Mouse (Mus musculus): ENCODE results near the gene Tmem263.

Tmem263 gene

DNA sequence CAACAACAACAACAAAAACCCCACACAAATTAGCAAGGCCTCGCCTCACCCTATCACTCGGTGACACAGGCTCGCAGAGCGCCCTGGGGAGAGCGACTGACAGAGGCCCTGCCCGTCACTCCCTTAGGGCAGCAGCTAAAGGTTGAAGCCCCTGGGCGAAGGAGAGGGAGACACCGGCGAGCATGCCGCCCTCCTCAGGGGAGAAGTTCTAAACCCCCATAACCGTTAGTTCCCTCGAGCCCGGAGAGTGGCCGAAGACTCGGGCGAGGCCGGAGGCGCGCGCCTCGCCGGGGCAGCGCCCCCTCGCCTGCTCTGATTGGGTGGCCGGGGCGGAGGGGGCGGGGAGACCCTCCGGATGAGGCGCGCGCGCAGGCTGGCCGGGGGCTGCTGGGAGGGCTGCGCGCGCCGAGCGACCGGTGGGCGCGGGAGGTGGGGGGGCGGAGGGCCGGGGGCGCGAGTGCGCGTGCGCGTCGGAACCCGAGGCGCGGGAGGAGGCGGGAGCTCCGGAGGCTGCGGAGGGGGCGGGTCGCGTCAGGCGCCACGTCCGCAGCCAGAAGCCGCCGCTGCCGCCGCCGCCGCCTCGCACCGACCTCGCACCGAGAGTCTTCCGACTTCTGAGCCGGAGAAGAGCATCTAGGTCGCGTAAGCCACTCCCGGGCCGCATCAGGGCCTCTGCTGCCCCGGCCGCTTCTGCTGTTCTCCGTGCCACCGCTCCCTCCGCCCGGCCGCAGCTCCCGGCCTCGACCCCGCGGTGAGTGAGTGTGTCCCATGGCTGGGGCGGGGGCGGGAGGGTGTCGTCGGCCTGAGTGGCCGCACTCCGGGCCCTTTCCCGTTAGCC is at the start of gene Tmem263, which contains the start of gene Fhl4:
Tmem263 (plus strand) TSS at position 381 of the 838 bp plus-strand sequence.
Fhl4 (minus strand) TSS at position 249 of the 838 bp plus-strand sequence.
- peak; percentile 60 for DNase-seq (ENCODE audit: low spot score)

DNA sequence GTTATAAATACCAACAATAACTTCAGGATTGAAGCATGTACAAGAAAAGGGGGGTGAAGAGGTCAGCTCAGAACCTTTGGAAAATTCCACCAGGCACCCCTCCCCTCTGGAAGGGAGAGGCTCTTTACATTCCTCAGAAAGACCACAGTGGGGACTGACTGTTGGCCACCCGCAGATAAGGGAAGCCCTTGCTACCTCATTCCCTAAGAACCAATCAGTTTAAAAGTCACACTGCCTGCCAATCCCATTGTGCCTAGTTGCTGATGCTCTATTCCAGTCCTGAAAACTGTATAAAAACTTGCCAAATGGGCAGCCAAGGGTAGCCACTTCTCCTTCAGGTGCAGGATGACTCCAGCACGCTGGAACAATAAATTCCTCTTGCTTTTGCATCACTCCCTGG is 47.6 kb upstream of the Tmem263 start:
- no peak for DNase-seq (ENCODE audit: low spot score)

DNA sequence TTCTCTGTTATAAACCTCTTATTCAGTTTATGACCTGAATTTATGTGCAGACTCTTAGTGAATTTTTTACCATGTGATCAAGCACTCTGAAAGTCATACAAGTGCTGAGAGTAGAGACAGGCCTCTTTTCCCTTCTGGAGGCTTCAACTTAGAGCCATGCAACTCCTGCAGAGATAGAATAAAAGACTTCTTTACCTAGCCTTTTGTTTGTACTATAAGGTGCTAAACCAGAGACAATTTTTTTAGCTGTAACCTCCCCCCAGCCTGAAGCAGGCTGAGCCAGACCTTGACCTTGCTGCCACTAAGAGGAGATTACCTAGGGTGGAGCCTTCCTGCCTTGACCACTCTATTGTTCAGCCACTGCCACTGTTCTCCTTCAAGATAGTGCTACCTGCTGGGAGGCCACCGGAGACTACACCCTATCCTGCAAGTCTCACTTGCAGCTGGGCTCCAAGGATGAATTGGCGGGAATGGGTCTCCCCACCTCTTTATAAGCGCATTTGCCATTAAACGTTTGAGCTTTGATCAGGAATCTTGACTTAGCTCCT is 30.7 kb upstream of the Tmem263 start:
- DNase-seq (ENCODE audit: low spot score): no peak

DNA sequence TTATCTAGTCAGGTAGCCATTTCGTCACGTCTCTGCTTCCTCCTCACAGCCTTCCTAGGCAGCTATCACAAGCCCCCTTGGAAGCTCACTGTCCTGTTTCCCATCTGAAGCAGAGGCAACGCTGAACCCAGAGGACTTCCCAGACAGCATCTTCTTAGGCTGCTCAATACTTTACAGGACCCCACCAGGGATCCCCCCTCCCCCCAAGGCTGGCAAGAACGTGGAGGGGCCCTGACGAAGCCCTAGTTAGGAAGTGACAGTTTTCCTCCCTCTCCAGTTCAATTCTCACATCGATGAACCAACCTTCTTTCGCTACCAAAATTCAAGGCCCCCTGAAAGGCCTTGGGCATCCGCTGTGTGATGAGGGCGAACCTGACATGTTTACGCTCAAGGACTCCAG is 586 bp upstream of the Tmem263 start:
- no peak for DNase-seq (ENCODE audit: low spot score)

DNA sequence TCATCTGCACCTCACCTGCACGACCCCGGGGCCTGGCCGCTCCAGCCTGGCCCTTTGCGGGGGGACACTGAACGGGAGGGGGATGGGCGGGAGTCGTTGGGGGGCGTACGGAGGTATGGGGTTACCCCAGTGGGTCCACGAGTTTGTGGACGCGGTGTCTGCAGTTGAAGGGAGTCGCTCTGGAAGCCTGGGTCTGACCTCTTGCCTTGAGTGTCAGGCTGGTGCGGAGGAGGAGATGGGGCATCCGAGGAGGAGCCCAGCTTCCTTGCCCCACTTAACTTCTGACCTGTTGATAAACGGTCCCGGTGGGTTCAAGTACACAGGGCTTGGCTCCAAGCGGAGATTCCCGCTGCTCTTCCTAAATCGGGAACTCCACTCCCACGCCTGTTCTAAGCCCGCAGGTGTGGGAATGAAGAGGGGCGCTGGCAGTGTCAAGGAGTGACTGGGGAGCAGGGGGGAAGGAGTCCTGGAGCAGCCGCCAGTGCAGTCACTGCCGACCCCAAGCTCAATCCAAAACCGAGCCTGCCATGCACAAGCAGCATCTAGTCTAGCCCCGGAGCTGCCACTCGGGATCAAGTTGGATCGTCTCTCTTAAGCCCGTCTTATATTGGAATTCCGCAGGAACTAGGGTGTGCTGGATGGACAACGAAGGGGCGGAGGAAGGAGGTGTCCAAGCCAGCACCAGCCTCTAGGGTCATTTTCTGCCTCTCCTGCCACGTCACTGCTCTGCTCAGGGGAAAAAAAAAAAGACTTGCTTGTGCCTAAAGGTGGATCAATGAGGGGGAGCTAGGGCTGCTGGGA is 858 bp downstream of the Tmem263 start:
- peak; percentile 49 for DNase-seq (ENCODE audit: low spot score)

DNA sequence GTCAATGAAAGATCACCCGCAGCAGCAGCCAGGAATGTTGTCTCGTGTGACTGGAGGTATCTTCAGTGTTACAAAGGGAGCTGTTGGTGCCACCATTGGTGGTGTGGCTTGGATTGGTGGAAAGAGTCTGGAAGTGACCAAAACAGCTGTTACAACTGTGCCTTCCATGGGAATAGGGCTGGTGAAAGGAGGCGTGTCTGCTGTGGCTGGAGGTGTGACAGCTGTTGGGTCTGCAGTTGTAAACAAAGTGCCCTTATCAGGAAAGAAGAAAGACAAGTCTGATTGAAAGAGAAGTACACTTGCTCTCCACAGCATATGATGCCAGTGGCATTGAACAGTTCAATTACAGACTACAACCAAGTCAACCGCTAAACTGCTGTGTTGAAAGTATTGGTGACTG is 12.0 kb downstream of the Tmem263 start:
- no peak for DNase-seq (ENCODE audit: low spot score)

DNA sequence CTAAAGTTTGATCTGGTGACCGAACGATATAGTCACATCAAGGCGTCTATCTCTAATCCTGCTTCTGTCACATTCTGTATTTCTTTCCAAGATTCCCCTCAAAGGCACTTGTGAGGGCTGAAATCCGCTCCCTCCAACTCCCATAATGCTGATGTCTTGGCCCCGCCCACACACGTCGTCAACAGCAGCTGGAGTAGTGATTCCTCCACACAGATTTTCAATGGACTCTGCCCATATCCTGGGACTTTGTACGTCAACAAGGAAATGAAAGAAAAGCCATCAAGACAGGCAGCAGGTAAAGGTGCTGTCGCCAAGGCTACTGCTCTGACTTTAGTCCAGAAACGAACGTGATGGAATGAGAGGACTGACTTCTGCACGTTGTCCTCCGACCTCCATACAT is 22.8 kb downstream of the Tmem263 start:
- DNase-seq (ENCODE audit: low spot score): no peak

DNA sequence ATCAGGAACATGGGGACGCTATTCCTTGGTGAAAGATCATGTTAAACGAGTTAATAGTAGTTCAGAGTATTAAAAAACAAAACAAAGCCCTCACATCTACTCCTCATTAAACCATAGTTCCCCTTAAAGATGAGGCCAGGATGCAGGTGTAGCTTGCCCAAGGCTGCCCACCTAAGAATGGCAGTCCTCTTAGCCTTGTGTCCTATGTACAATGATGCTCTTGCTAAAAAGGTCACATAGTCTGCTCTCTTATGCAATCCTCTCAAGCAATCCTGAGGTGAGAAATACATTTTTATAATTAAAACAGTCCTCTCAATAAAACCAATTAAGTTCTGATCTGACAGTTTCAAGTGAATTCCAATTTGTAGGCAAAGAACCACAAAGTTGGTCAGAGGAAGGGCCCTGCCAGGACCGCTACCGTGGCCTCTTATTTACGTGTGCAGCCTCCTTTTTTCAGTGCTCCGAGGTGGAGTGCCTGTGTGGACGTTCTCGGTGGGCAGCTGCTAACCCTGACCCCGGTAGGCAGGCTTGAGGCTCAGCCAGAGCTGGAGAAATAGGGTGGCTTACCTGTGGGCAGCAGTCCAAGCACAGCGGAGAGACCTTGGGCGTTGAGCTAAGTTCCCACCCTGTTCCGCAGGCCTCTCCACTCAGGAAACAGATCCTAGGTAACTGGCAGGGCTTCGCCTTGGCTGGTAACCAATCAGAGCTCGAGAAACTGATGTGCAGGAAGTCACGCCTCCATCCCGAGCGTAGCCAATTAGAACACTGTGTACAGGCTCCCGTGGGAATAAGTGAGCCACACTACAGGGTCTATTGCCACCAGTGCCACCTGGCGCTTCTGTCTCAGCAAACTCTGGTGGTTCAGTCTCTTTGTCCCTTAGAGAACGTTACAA is 25.2 kb downstream of the Tmem263 start, which contains the start of gene Mterf2:
Mterf2 (minus strand) TSS at position 633 of the 893 bp plus-strand sequence.
- peak; percentile 99 for DNase-seq (ENCODE audit: low spot score)

DNA sequence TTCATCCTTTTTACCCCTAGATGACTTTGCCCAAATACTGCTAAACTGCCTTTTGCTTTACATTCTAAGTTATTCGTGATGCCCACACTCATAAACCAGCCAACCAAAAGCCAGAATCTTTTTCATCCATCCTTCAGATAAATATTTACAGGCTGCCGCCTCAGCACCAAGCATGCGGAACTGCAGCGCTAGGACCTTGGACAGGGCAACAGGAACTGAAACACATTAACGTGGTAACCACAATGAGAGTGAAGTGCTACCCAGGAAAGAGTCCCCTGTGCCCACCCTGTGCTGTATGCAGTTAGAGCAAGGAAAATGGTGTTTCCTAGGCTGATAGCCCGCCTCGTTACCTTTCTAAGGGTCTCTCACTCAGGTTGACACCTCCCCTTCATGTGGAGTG is 26.0 kb downstream of the Tmem263 start:
- DNase-seq (ENCODE audit: low spot score): no peak

DNA sequence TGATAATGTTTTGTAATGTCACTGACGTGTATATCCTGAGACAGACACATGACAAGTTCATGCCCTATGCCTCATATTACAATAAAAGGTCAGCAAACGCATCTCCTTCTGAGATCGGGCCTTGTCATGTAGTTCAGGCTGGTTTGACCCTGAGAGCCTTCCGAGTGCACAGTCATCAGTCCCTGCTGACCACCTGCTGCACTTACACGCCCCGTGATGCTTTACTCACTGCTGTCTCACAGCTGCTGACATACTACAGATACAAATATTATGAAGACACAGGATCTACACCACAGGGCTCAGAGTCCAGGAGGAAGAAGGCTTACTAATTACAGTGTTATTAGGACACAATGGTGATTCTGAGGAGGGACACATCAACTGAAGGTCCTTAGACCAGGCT is 34.1 kb downstream of the Tmem263 start:
- no peak for DNase-seq (ENCODE audit: low spot score)

DNA sequence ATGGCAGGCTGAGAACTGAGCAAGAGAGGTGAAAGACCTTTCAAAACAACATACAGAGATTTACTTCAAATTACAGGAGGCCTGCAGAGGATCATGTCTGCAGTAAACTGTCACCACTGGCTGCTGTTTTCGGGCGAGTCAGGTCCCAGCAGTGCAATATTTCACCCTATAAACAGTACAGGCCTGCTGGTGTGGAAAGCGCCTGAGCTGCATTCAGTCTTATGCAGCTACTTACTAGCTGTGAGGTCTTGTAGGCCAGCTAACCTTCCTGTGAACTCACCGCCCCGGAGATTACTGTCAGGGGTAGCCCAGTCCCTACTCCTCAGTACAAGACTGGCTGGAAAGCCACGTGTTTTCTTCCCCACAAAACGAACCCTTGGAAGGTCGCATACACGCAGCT is 39.0 kb downstream of the Tmem263 start:
- no peak for DNase-seq (ENCODE audit: low spot score)

DNA sequence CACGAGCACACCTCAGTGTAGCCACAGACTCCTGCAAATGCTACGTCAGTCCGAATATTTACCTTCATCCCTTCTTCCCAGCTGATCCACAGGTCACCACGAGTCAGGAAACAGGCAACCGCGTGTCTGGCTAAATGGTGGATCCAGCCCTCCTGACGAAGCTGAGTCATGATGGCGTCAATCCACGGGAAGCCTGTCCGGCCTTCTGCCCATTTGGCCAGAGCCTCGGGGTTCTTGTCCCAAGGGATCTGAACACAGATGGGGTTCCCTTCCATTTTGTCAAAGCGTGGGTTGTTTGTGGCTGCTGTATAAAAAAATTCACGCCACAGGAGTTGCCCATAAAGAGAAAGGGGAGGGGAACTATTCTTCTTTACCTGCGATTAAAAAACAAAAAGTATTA is 43.9 kb downstream of the Tmem263 start:
- no peak for DNase-seq (ENCODE audit: low spot score)

DNA sequence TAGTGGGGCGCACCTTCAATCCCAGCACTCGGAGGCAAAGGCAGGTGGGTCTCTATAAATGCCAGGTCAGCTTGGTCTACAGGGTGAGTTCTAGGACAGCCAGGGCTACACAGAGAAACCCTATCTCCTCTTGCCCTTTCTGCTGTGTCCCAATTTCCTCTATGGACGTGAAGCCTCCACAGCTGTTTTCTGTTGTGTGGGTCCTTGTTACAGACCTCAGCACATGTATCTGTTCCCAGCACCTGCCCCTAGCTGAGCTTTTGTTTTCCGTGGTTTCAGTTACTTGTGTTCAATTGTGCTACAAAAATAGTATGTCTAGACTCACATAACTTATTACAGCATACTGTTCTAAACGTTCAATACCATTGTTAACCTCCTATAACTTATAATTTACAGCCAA is 46.8 kb downstream of the Tmem263 start:
- DNase-seq (ENCODE audit: low spot score): no peak

DNA sequence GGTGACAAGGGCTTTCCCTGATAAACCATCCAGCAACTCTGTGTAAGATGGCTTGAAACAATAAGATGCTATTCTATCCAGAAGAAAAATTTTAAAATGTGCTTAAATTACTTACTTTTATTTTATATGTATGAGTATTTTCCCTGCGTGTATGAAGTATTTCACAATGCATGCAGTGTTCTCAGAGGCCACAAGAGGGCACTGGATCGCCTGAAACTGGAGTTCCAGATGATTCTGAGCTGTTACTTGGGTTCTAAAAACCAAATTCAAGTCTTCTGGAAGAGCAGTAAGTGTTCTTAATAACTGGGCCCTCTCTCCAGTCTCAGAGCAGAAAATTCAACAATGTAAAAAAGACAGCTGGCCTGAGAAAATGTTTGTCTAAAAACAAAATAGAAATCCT is 51.8 kb downstream of the Tmem263 start:
- DNase-seq (ENCODE audit: low spot score): peak; percentile 77

DNA sequence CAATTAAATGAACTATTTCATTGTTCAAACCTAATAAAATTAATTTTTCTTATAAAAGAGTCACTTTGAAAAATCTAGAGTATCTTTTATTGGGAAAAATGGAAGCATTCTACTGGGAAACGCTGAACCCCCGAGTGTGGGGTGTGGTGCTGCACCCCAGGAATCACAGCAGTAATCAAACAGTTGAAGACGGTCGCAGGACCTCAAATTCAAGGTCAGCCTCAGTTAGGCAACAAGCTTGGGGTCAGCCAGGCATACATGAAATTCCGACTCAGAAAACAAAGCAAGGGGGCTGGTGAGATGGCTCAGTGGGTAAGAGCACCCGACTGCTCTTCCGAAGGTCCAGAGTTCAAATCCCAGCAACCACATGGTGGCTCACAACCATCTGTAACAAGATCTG is 55.0 kb downstream of the Tmem263 start:
- no peak for DNase-seq (ENCODE audit: low spot score)

DNA sequence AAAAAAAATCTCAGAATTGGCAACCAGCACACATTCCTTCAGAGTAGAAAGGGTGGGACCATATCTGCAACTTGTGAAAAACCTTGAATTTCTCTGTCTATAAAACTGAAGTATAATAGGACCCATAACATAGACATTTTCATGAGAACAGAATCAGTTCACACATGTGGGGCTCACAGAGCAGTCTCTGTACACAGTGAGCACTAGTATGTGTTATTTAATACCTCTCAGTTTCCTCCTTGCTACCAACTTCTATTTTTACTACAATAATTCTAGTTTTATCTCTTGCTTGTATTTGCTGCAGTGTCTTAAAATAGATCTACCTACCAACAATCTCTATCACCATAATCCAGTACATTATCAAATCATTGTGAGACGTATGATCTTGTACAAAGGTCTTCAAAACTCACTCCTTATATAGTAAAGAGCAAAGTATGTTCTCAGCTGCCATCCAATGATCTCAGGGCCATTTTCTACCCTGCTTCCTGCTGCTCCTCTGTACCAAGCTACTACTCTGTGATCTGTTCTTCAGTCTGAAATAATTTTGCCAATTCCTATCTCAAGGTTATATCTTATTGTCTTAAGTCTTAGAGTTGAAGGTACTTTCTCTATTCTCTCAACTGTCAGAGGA is 57.7 kb downstream of the Tmem263 start:
- DNase-seq (ENCODE audit: low spot score): no peak

DNA sequence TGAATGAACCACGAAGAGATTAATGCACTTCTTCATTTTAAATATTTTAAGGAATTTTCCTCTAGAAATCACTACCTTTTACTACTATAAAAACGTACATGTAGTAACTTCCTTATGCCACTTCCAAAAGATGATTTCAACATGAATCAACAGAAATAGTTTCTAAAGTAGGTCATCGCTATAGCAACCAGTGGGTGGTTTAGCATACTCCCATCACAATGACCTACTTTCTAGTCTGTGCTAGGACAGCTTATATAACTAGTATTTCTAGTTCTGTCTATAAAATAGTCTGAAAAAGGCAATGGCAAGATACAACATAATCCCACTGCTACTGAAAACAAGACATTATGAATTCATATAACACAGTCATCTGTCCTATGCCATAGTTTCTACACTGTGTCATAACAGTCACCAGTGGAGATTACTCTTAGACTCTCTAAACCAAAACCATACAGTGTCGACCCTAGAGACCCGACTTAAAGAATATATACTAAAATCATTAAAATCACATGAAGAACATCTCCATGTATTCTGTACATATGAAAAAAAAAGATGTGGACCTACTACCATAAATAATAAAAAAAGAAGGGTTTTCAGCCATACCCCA is 59.4 kb downstream of the Tmem263 start:
- peak; percentile 46 for DNase-seq (ENCODE audit: low spot score)

DNA sequence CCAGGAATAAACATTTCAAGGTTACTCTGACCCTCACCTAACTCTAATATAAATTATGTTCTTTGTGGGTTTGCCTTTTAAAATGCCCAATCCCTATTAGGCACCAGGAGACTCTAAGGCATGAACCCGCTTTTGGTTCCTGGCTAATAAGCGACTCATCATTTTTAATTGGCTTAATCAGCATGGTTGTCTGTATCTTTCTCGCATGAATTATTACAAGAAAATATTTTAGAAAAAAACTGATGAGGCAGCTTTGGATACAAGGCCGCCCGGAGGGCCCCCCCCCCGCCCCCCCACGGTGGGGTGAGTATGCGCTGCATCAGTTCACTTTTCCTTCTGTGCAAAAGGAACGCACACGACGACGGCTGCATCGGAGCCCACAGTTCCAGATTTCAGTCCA is 62.4 kb downstream of the Tmem263 start:
- DNase-seq (ENCODE audit: low spot score): no peak

DNA sequence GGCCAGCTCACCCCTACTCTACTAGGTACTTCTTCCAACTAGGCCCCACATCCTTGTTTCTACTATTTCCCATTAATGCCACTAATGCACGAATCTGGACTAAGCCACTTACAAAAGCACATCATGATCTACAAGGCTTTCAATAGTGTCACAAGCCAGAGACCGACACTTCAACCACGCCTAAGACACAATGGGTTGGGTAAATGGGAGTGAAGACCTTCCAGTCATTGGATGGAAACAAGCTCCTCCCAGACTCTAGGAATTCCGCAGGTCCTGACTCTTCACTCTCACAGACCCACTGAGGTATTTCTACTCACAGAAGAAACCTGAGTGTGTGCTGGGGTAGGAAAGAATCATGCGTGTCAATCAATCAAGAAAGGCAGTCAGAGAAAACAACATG is 62.9 kb downstream of the Tmem263 start:
- no peak for DNase-seq (ENCODE audit: low spot score)
